Comparison of ENCODE assay signal across 20 mouse cellular contexts in genomic region chr5:146586357-146587070, GRCm38 (mm10). TPM values are rescaled to one million over a fixed set of nuclear protein-coding genes. Genes with fewer than 3 reads are reported as not detected.
"Had no signal": no experiment of that assay in that cellular context is flagged by ENCODE, and none has a peak within 500 bp of the region (broad histone marks: within the 10 kb centered on the region; RNA-seq: fewer than 3 reads in every experiment).

No protein-coding gene starts in this region.

- H3K9me3 ChIP-seq: limb, embryonic 13.5 days; midbrain, embryonic 12.5 days; neural tube, embryonic 15.5 days had no signal

- H3K9ac ChIP-seq: limb, embryonic 13.5 days; liver, embryonic 14.5 days; midbrain, embryonic 12.5 days; neural tube, embryonic 15.5 days had no signal

- H3K4me3 ChIP-seq: limb, embryonic 13.5 days; midbrain, embryonic 12.5 days; myocyte had no signal

- DNase-seq: kidney, adult 9 months; kidney, postnatal 10 days; kidney, postnatal 4 days; lung, adult 18-20 months; spleen, adult 18-20 months; thymus, postnatal 4 days had no signal

- H3K36me3 ChIP-seq: limb, embryonic 13.5 days; midbrain, embryonic 12.5 days; neural tube, embryonic 15.5 days had no signal

- H3K27ac ChIP-seq: limb, embryonic 13.5 days; liver, embryonic 14.5 days; midbrain, embryonic 12.5 days; neural tube, embryonic 15.5 days had no signal

- H3K4me2 ChIP-seq: midbrain, embryonic 12.5 days had no signal

- ATAC-seq: intestine, postnatal 0 days had no signal

RNA-seq across cellular contexts. Expression of gene Gpr12, which starts 1.5 kb away (rescaled TPM):
- total RNA-seq: megakaryocyte-erythroid progenitor cell, adult 5-6 weeks had no signal
- polyA plus RNA-seq: intestine, postnatal 0 days; lung, embryonic 16.5 days; myocyte; stomach, embryonic 14.5 days had no signal

RNA-seq across cellular contexts. Expression of gene Gm3415, which starts 30.6 kb away (rescaled TPM):
- total RNA-seq: layer of hippocampus, postnatal 25 days; left cerebral cortex, adult 8-10 months; left cerebral cortex, postnatal 25 days; liver, adult 2 months; megakaryocyte-erythroid progenitor cell, adult 5-6 weeks had no signal
- polyA plus RNA-seq: intestine, postnatal 0 days; limb, embryonic 13.5 days; liver, adult 2 months; liver, embryonic 14.5 days; lung, embryonic 16.5 days; midbrain, embryonic 12.5 days; myocyte; neural tube, embryonic 11.5 days; neural tube, embryonic 15.5 days; stomach, embryonic 14.5 days had no signal

RNA-seq across cellular contexts. Expression of gene Gm3409, which starts 49.1 kb away (rescaled TPM):
- total RNA-seq: layer of hippocampus, postnatal 25 days; left cerebral cortex, adult 8-10 months; left cerebral cortex, postnatal 25 days; liver, adult 2 months; megakaryocyte-erythroid progenitor cell, adult 5-6 weeks had no signal
- polyA plus RNA-seq: intestine, postnatal 0 days; limb, embryonic 13.5 days; liver, adult 2 months; liver, embryonic 14.5 days; lung, embryonic 16.5 days; midbrain, embryonic 12.5 days; myocyte; neural tube, embryonic 11.5 days; neural tube, embryonic 15.5 days; stomach, embryonic 14.5 days had no signal
